Mouse (Mus musculus): Measurements from ENCODE around the gene Fndc1. TPM values are rescaled to one million over a fixed set of nuclear protein-coding genes. Genes with fewer than 3 reads are reported as not detected.

The Fndc1 gene
- 3.0 and 3.1 TPM in 2 replicates for polyA plus RNA-seq (2015; fragmentation: Nextera tagmentation; extraction: Ambion mirVana)

- Histone ChIP-seq H3K4me2 (peak within 1 kb of the TSS; percentile 93), H3K9ac (peak within 1 kb of the TSS; percentile 40), H3K27me3 (peaks cover 55% of the 10 kb centered on the region), H3K36me3 (no peaks in the 10 kb centered on the region), H3K27ac (no peak within 1 kb of the TSS), H3K4me1 (peaks cover 11% of the 10 kb centered on the region), H3K9me3 (replicated peaks) (no peaks in the 10 kb centered on the region), H3K4me3 (replicated peaks) (peak within 1 kb of the TSS; percentile 56)
- 1% methylated on average over 60 of the region's 60 CpGs for WGBS
- peak; percentile 77; the same call in 1 of the 2 replicates for ATAC-seq (replicated peaks; ENCODE audit: low FRiP score)
Observed at GRCm38 (mm10) chr17:7826819-7827515, at the start of gene Fndc1. Gene Fndc1, minus strand, starts transcription at chr17:7827302.

GRCm38 (mm10) chr17:7876541-7876940, 49.4 kb upstream of the Fndc1 start:
- Histone ChIP-seq H3K27ac (0 out of 2 replicates have a peak overlapping the region, but pooled peaks have one; percentile 56), H3K36me3 (no peaks in the 10 kb centered on the region), H3K9me3 (replicated peaks) (no peaks in the 10 kb centered on the region), H3K27me3 (no peaks in the 10 kb centered on the region), H3K4me1 (peaks cover 26% of the 10 kb centered on the region), H3K4me3 (replicated peaks) (no peak overlapping the region), H3K9ac (no peak overlapping the region), H3K4me2 (no peak overlapping the region)
- WGBS, result 83% methylated on average over 13 of the region's 13 CpGs
- ATAC-seq (replicated peaks; ENCODE audit: low FRiP score), result no peak

GRCm38 (mm10) chr17:7875941-7876461, 48.9 kb upstream of the Fndc1 start:
- Histone ChIP-seq H3K36me3 (no peaks in the 10 kb centered on the region), H3K4me1 (peaks cover 27% of the 10 kb centered on the region), H3K9me3 (replicated peaks) (no peaks in the 10 kb centered on the region), H3K4me2 (peak overlapping the region; percentile 25), H3K27me3 (no peaks in the 10 kb centered on the region), H3K9ac (no peak overlapping the region), H3K4me3 (replicated peaks) (no peak overlapping the region), H3K27ac (peak overlapping the region; percentile 64)
- peak; percentile 66 for ATAC-seq (replicated peaks; ENCODE audit: low FRiP score)
- WGBS, result 23% methylated on average over 11 of the region's 12 CpGs

GRCm38 (mm10) chr17:7874776-7875531, 47.9 kb upstream of the Fndc1 start:
- Histone ChIP-seq H3K4me3 (replicated peaks) (no peak overlapping the region), H3K27ac (peak overlapping the region; percentile 64), H3K9me3 (replicated peaks) (no peaks in the 10 kb centered on the region), H3K36me3 (no peaks in the 10 kb centered on the region), H3K9ac (no peak overlapping the region), H3K4me2 (no peak overlapping the region), H3K4me1 (peaks cover 27% of the 10 kb centered on the region), H3K27me3 (peaks cover 2% of the 10 kb centered on the region; the same call in 1 of the 2 replicates)
- WGBS, result 83% methylated on average over 21 of the region's 21 CpGs
- ATAC-seq (replicated peaks; ENCODE audit: low FRiP score), result no peak

GRCm38 (mm10) chr17:7873382-7873781, 46.3 kb upstream of the Fndc1 start:
- no peak overlapping the region for H3K27ac ChIP-seq
- H3K9ac ChIP-seq, result no peak overlapping the region
- H3K4me2 ChIP-seq, result no peak overlapping the region
- no peaks in the 10 kb centered on the region for H3K9me3 ChIP-seq (replicated peaks)
- 76% methylated on average over 7 of the region's 7 CpGs for WGBS
- peaks cover 30% of the 10 kb centered on the region for H3K4me1 ChIP-seq
- H3K27me3 ChIP-seq, result peaks cover 3% of the 10 kb centered on the region; the same call in 1 of the 2 replicates
- ATAC-seq (replicated peaks; ENCODE audit: low FRiP score), result no peak
- no peak overlapping the region for H3K4me3 ChIP-seq (replicated peaks)
- no peaks in the 10 kb centered on the region for H3K36me3 ChIP-seq

- no peaks in the 10 kb centered on the region for H3K36me3 ChIP-seq
- no peak overlapping the region for H3K4me3 ChIP-seq (replicated peaks)
- no peak overlapping the region for H3K9ac ChIP-seq
- peaks cover 24% of the 10 kb centered on the region for H3K4me1 ChIP-seq
- H3K9me3 ChIP-seq (replicated peaks), result no peaks in the 10 kb centered on the region
- H3K27me3 ChIP-seq, result peaks cover 3% of the 10 kb centered on the region; the same call in 1 of the 2 replicates
- no peak overlapping the region for H3K27ac ChIP-seq
- WGBS, result 67% methylated on average over 10 of the region's 10 CpGs
- H3K4me2 ChIP-seq, result no peak overlapping the region
- ATAC-seq (replicated peaks; ENCODE audit: low FRiP score), result no peak
Observed at GRCm38 (mm10) chr17:7871800-7872199, 44.7 kb upstream of the Fndc1 start.

- no peak for ATAC-seq (replicated peaks; ENCODE audit: low FRiP score)
- Histone ChIP-seq H3K36me3 (no peaks in the 10 kb centered on the region), H3K9me3 (replicated peaks) (no peaks in the 10 kb centered on the region), H3K4me1 (peaks cover 18% of the 10 kb centered on the region), H3K4me2 (no peak overlapping the region), H3K27ac (no peak overlapping the region), H3K9ac (no peak overlapping the region), H3K4me3 (replicated peaks) (no peak overlapping the region), H3K27me3 (peaks cover 3% of the 10 kb centered on the region; the same call in 1 of the 2 replicates)
- 83% methylated on average over 6 of the region's 6 CpGs for WGBS
Observed at GRCm38 (mm10) chr17:7870862-7871605, 43.9 kb upstream of the Fndc1 start.

- peaks cover 3% of the 10 kb centered on the region; the same call in 1 of the 2 replicates for H3K27me3 ChIP-seq
- no peak overlapping the region for H3K4me2 ChIP-seq
- no peak overlapping the region for H3K27ac ChIP-seq
- H3K36me3 ChIP-seq, result no peaks in the 10 kb centered on the region
- no peak overlapping the region for H3K9ac ChIP-seq
- WGBS, result 77% methylated on average over 7 of the region's 7 CpGs
- no peak for ATAC-seq (replicated peaks; ENCODE audit: low FRiP score)
- H3K4me1 ChIP-seq, result 0 out of 2 replicates have a peak, but pooled peaks cover 7% of the 10 kb centered on the region
- H3K9me3 ChIP-seq (replicated peaks), result no peaks in the 10 kb centered on the region
- H3K4me3 ChIP-seq (replicated peaks), result no peak overlapping the region
Observed at GRCm38 (mm10) chr17:7869114-7869513, 42.0 kb upstream of the Fndc1 start.

- no peak overlapping the region for H3K27ac ChIP-seq
- peaks cover 3% of the 10 kb centered on the region; the same call in 1 of the 2 replicates for H3K27me3 ChIP-seq
- peak; percentile 74 for ATAC-seq (replicated peaks; ENCODE audit: low FRiP score)
- WGBS, result 4% methylated on average over 4 of the region's 4 CpGs
- H3K9ac ChIP-seq, result no peak overlapping the region
- no peaks in the 10 kb centered on the region for H3K36me3 ChIP-seq
- 0 out of 2 replicates have a peak, but pooled peaks cover 7% of the 10 kb centered on the region for H3K4me1 ChIP-seq
- H3K4me3 ChIP-seq (replicated peaks), result no peak overlapping the region
- no peak overlapping the region for H3K4me2 ChIP-seq
- no peaks in the 10 kb centered on the region for H3K9me3 ChIP-seq (replicated peaks)
Observed at GRCm38 (mm10) chr17:7868631-7869030, 41.5 kb upstream of the Fndc1 start.

GRCm38 (mm10) chr17:7864740-7865139, 37.6 kb upstream of the Fndc1 start:
- no peak overlapping the region for H3K27ac ChIP-seq

GRCm38 (mm10) chr17:7863745-7864144, 36.6 kb upstream of the Fndc1 start:
- H3K9ac ChIP-seq, result no peak overlapping the region
- H3K36me3 ChIP-seq, result no peaks in the 10 kb centered on the region
- no peak overlapping the region for H3K4me3 ChIP-seq (replicated peaks)
- H3K4me2 ChIP-seq, result no peak overlapping the region
- H3K4me1 ChIP-seq, result 0 out of 2 replicates have a peak, but pooled peaks cover under 1% of the 10 kb centered on the region
- no peaks in the 10 kb centered on the region for H3K27me3 ChIP-seq
- no peaks in the 10 kb centered on the region for H3K9me3 ChIP-seq (replicated peaks)
- ATAC-seq (replicated peaks; ENCODE audit: low FRiP score), result no peak
- no peak overlapping the region for H3K27ac ChIP-seq
- WGBS, result 20% methylated on average over 4 of the region's 4 CpGs

More at GRCm38 (mm10) chr17:7864740-7865139, 37.6 kb upstream of the Fndc1 start:
- no peak overlapping the region for H3K9ac ChIP-seq
- H3K4me3 ChIP-seq (replicated peaks), result no peak overlapping the region
- no peak overlapping the region for H3K4me2 ChIP-seq
- H3K9me3 ChIP-seq (replicated peaks), result no peaks in the 10 kb centered on the region
- 27% methylated on average over 7 of the region's 7 CpGs for WGBS
- no peak for ATAC-seq (replicated peaks; ENCODE audit: low FRiP score)
- no peaks in the 10 kb centered on the region for H3K27me3 ChIP-seq
- no peaks in the 10 kb centered on the region for H3K36me3 ChIP-seq
- 0 out of 2 replicates have a peak, but pooled peaks cover 4% of the 10 kb centered on the region for H3K4me1 ChIP-seq

All from kidney, embryonic 15.5 days (tissue).